Mouse (Mus musculus): Measurements from ENCODE around the gene Nacc2. TPM values are rescaled to one million over a fixed set of nuclear protein-coding genes. Genes with fewer than 3 reads are reported as not detected.

Gene Nacc2
- total and polyA plus RNA-seq, 2 experiments from 2014 or later: 18.3 to 18.9 TPM

DNA sequence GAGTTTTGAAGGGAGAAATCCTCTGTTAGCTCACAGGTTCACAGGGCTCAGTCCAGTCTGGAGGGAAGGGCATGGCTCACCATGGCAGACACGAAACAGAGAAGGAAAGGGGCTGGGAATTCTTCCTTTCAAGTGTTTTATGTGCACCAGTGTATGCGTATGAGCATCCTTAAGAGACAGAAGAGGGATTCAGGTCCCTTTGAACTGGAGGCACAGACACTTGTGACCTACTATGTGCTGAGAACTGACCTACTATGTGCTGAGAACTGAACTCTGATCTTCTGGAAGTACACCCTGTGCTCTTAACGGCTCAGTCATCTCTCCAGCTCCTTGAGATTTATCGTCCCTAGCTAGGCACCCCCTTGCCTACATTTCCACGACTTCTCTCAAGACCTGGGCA is 48.5 kb downstream of the Nacc2 start:
- no peak for TF ChIP-seq CTCF (IDR thresholded peaks at IDR 0.05; ENCODE audit: low read depth)
- Histone ChIP-seq H3K4me2 (ENCODE audit: low read depth) (no peak overlapping the region), H3K9ac (no peak overlapping the region), H3K4me1 (ENCODE audit: insufficient read depth) (no peaks in the 10 kb centered on the region), H3K4me3 (ENCODE audit: low read depth, low read length) (no peak overlapping the region), H3K9me3 (ENCODE audit: low read length) (no peaks in the 10 kb centered on the region), H3K36me3 (ENCODE audit: insufficient read depth) (no peaks in the 10 kb centered on the region), H3K27ac (ENCODE audit: low read depth, low read length) (no peak overlapping the region), H3K27me3 (ENCODE audit: insufficient read depth, low read length) (no peaks in the 10 kb centered on the region)
- DNase-seq (no peak), ATAC-seq (no peak)
- 95% methylated on average over 5 of the region's 5 CpGs for WGBS

DNA sequence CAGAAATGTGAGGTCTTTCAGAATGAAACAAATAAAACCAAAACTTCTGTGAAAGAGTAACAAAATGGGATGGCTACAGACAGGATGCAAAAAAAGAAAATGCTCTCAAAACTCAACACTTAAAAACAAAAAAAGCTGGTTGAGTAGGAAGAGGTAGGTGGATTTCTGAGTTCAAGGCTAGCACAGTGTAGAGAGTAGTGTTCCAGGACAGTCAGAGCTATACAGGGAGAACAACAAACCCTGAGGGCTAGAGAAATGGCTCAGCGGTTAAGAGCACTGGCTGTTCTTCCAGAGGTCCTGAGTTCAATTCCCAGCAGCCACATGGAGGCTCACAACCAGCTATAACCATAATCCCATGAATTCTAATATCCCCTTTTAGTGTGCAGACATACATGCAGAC is 54.4 kb downstream of the Nacc2 start:
- H3K36me3 ChIP-seq (ENCODE audit: insufficient read depth): no peaks in the 10 kb centered on the region
- H3K4me3 ChIP-seq (ENCODE audit: low read depth, low read length): no peak overlapping the region
- H3K9me3 ChIP-seq (ENCODE audit: low read length): no peaks in the 10 kb centered on the region
- no peaks in the 10 kb centered on the region for H3K27me3 ChIP-seq (ENCODE audit: insufficient read depth, low read length)
- DNase-seq (no peak), ATAC-seq (no peak)
- TF ChIP-seq CTCF (IDR thresholded peaks at IDR 0.05; ENCODE audit: low read depth): no peak
- peaks cover 21% of the 10 kb centered on the region for H3K4me1 ChIP-seq (ENCODE audit: insufficient read depth)
- WGBS: 88% methylated on average over 1 of the region's 1 CpGs
- no peak overlapping the region for H3K4me2 ChIP-seq (ENCODE audit: low read depth)
- no peak overlapping the region for H3K27ac ChIP-seq (ENCODE audit: low read depth, low read length)
- no peak overlapping the region for H3K9ac ChIP-seq

DNA sequence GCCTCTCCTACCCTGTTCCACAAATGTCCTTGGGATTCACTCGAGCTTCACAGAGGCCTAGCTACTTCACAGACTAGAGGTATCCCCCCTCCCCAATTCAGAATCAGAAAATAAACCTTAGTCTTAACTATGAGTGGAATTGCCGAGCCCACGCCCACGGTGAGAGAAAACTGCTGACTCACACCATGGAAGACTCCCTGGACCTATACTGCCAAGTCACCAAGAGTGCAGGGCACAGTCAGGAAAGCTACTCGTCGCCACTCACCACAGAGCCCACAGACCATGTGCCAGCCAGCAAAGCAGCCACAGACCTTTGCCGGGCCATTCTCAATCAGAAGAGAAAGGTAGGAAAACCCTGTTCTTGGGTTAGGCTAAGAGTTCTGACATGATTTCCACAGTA is 54.8 kb downstream of the Nacc2 start:
- Histone ChIP-seq H3K4me3 (ENCODE audit: low read depth, low read length) (no peak overlapping the region), H3K9ac (no peak overlapping the region), H3K4me2 (ENCODE audit: low read depth) (no peak overlapping the region), H3K4me1 (ENCODE audit: insufficient read depth) (peaks cover 21% of the 10 kb centered on the region), H3K27me3 (ENCODE audit: insufficient read depth, low read length) (no peaks in the 10 kb centered on the region), H3K9me3 (ENCODE audit: low read length) (no peaks in the 10 kb centered on the region), H3K27ac (ENCODE audit: low read depth, low read length) (no peak overlapping the region), H3K36me3 (ENCODE audit: insufficient read depth) (no peaks in the 10 kb centered on the region)
- no peak for TF ChIP-seq CTCF (IDR thresholded peaks at IDR 0.05; ENCODE audit: low read depth)
- no peak for ATAC-seq
- WGBS: 78% methylated on average over 7 of the region's 7 CpGs
- DNase-seq: no peak

DNA sequence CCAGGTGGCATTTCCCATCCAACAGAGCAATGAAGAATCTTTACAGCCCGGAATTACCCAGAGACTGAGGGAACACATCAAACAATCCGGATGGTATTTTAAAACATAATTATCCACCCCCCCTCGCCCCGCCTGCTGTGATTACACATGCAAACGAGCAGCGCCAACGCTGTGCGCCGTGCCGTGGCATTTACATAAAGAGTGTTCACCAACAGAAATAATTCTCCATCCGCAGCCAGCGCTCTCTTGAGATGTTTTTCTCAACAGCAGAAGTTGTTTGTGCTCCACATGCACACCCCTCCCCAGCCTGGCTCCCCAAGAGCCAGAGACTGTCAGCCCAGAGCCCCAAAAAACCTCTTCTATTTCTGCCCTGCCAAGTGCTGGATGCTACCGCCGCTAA is 56.5 kb downstream of the Nacc2 start:
- DNase-seq (peak; percentile 76), ATAC-seq (peak; percentile 85)
- H3K9me3 ChIP-seq (ENCODE audit: low read length): no peaks in the 10 kb centered on the region
- peaks cover 21% of the 10 kb centered on the region for H3K4me1 ChIP-seq (ENCODE audit: insufficient read depth)
- H3K4me2 ChIP-seq (ENCODE audit: low read depth): peak overlapping the region; percentile 24
- 29% methylated on average over 14 of the region's 14 CpGs for WGBS
- TF ChIP-seq CTCF (IDR thresholded peaks at IDR 0.05; ENCODE audit: low read depth): no peak
- peak overlapping the region; percentile 70 for H3K27ac ChIP-seq (ENCODE audit: low read depth, low read length)
- H3K36me3 ChIP-seq (ENCODE audit: insufficient read depth): no peaks in the 10 kb centered on the region
- H3K9ac ChIP-seq: no peak overlapping the region
- H3K4me3 ChIP-seq (ENCODE audit: low read depth, low read length): no peak overlapping the region
- no peaks in the 10 kb centered on the region for H3K27me3 ChIP-seq (ENCODE audit: insufficient read depth, low read length)

DNA sequence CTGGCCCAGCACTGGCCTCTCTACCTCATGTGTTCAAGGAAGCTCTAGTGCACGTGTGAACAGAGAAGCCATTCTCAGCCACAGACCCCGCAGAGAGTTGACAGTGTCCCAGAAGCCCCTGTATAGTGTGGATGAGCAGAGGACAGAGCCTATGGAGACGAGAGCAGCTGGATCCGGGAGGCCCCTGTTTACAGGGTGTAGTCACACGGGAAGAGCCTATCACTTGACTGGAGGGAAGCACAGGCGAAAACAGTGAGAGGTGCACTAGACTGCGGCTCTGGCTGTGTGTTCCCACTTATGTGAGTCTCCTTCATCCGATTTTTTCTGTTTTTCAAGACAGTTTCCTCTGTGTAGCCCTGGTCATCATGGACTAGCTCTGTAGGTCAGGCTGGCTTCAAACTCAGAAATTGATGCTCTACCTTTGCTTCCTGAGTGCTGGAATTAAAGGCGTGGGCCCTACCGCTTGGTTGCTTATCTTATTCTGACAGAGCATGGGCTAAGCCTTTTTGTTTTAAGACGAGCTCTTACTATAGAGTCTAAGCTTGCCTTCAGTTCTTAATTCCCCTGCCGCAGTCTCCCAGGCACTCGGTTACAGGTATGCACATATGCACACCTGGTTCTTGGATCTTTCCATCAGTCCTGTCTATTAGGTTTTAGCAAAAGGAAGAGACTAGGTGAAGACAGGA is 60.1 kb downstream of the Nacc2 start:
- Histone ChIP-seq H3K27ac (ENCODE audit: low read depth, low read length) (no peak overlapping the region), H3K4me1 (ENCODE audit: insufficient read depth) (peaks cover 21% of the 10 kb centered on the region), H3K9me3 (ENCODE audit: low read length) (no peaks in the 10 kb centered on the region), H3K4me2 (ENCODE audit: low read depth) (no peak overlapping the region), H3K27me3 (ENCODE audit: insufficient read depth, low read length) (no peaks in the 10 kb centered on the region), H3K4me3 (ENCODE audit: low read depth, low read length) (no peak overlapping the region), H3K9ac (no peak overlapping the region), H3K36me3 (ENCODE audit: insufficient read depth) (no peaks in the 10 kb centered on the region)
- TF ChIP-seq CTCF (IDR thresholded peaks at IDR 0.05; ENCODE audit: low read depth): no peak
- no peak for ATAC-seq
- DNase-seq: no peak
- WGBS: 85% methylated on average over 13 of the region's 13 CpGs

DNA sequence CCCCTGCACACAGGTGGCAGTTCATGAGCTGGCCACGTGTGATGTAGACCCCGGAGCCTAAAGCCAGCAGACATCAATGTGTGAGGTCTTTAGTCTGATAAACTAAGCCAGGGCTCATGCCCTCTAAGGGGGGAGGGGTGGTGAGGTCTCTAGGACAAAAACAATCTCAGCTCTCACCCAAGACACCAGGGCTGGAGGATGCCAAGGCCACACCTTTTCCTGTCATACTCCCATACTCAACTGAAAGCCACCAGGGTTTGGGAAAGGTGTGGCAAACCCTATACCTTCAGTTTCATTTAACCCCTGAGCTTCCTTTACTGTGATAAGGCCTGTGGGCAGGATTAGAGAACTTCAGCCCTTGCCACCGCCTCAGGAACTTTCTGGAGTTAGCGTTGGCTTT is 60.8 kb downstream of the Nacc2 start:
- H3K4me3 ChIP-seq (ENCODE audit: low read depth, low read length): no peak overlapping the region
- H3K4me1 ChIP-seq (ENCODE audit: insufficient read depth): peaks cover 21% of the 10 kb centered on the region
- H3K9ac ChIP-seq: no peak overlapping the region
- no peaks in the 10 kb centered on the region for H3K36me3 ChIP-seq (ENCODE audit: insufficient read depth)
- DNase-seq (no peak), ATAC-seq (no peak)
- H3K9me3 ChIP-seq (ENCODE audit: low read length): no peaks in the 10 kb centered on the region
- H3K27ac ChIP-seq (ENCODE audit: low read depth, low read length): no peak overlapping the region
- no peak for TF ChIP-seq CTCF (IDR thresholded peaks at IDR 0.05; ENCODE audit: low read depth)
- no peak overlapping the region for H3K4me2 ChIP-seq (ENCODE audit: low read depth)
- 80% methylated on average over 4 of the region's 4 CpGs for WGBS
- no peaks in the 10 kb centered on the region for H3K27me3 ChIP-seq (ENCODE audit: insufficient read depth, low read length)

DNA sequence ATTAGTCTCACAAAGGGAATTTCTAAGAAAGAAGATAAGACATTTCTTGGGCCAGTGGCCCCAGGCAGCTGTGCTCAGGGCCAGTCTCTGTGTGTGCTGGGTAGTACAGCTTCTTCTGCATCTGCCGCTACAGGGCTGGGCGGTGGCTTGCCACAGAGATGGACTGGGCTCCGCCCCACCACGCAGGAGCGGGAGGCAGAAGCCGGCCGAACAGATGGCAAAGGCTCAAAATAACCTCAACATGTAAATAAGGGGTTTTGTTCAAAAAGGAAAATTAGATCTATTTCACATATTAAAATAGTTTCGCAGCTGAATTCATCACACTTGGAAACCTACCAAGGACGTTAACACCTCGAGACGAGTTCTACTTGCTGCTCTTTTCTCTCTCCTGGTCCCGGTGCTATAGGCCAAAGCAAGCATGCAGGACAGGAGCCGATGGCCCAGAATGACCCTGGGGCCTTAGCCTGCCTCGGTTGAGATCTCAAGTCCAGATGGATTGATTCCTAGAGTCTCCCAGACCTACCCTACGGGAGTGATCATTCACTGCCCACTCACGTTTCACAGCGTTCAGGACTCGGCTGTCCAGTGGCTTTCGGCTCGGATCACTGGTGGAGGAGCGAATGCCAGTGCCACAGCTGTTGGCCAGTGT is 61.9 kb downstream of the Nacc2 start:
- Histone ChIP-seq H3K4me2 (ENCODE audit: low read depth) (no peak overlapping the region), H3K36me3 (ENCODE audit: insufficient read depth) (no peaks in the 10 kb centered on the region), H3K9ac (no peak overlapping the region), H3K4me3 (ENCODE audit: low read depth, low read length) (no peak overlapping the region), H3K9me3 (ENCODE audit: low read length) (no peaks in the 10 kb centered on the region), H3K27ac (ENCODE audit: low read depth, low read length) (no peak overlapping the region), H3K4me1 (ENCODE audit: insufficient read depth) (peaks cover 10% of the 10 kb centered on the region; the same call in 1 of the 2 replicates), H3K27me3 (ENCODE audit: insufficient read depth, low read length) (no peaks in the 10 kb centered on the region)
- peak; percentile 71 for ATAC-seq
- WGBS: 59% methylated on average over 21 of the region's 21 CpGs
- no peak for TF ChIP-seq CTCF (IDR thresholded peaks at IDR 0.05; ENCODE audit: low read depth)
- DNase-seq: peak; percentile 52

All from forebrain, postnatal 0 days (tissue).